Mouse (Mus musculus): ENCODE measurements around the gene Colgalt2.
"Not testable (repeated sequence)": the region's sequence is repeated elsewhere in the genome, so short reads cannot be mapped to it uniquely, and the experiment has no call there.

Gene Colgalt2

GRCm38 (mm10) chr1:152399790-152400555 lies at the start of gene Colgalt2:
Colgalt2 (plus strand) TSS chr1:152399830.
- no peak for DNase-seq (ENCODE audit: low read depth, low spot score)

DNA sequence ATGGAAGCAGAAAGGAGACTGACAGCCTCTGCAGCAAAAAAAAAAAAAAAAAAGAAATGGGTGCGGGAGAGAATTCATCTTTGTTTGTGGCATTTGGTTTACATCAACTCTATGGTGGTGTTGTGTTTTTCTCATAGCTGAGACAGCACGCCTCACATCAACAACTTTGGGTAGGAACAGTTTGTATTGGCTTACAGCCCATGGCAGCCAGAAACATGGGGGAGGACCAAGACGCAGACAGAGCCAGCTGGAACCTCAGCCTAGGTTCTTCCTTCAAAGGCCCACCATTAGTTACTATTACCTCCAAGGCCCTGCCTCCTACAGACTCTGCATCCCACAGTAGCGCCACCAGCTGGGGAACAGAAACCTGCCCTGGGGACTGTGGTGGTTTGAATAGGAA lies 42.9 kb upstream of the Colgalt2 start:
- no peak for DNase-seq (ENCODE audit: low read depth, low spot score)

GRCm38 (mm10) chr1:152368311-152369088 lies 31.1 kb upstream of the Colgalt2 start:
- DNase-seq (ENCODE audit: low read depth, low spot score): no peak

- DNase-seq (ENCODE audit: low read depth, low spot score): peak; percentile 83
Observed at GRCm38 (mm10) chr1:152369139-152369538, 30.5 kb upstream of the Colgalt2 start.

- DNase-seq (ENCODE audit: low read depth, low spot score): no peak
Observed at GRCm38 (mm10) chr1:152378311-152378710, 21.3 kb upstream of the Colgalt2 start.

DNA sequence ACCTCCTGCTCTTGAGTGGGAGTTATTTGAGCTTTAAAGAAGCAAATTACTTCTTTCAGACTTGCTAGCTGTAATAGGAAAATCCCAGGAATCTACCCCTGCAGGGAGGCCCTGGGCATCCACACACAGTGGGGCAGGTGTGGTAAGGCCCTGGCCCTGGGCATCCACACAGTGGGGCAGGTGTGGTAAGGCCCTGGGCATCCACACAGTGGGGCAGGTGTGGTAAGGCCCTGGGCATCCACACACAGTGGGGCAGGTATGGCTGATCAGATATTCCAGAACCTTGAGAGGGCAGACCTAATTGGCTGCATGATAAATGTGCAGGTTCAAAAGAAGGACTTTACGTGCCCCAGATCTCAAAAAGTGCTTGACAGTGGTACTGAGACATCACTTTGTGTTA lies 15.0 kb upstream of the Colgalt2 start:
- DNase-seq (ENCODE audit: low read depth, low spot score): no peak

DNA sequence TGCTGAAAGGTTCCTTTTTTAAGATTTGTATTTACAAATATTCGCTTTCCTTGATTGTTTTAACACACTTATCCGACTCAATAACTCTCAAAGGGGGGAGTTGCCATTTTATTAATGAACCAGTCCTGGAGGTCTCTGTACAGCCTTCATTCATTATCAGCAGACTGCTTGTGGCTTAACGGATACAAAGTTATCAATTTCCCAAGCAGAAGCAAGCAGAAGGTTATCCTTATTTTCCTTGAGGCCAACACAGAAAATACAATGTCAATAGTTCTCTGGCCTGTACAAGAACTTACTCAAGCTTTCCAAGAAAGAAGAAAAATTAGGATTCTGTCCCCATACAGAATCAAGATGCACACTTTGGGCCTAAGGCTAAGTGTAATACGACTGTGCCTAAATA lies 13.9 kb upstream of the Colgalt2 start:
- DNase-seq (ENCODE audit: low read depth, low spot score): not testable (repeated sequence)

DNA sequence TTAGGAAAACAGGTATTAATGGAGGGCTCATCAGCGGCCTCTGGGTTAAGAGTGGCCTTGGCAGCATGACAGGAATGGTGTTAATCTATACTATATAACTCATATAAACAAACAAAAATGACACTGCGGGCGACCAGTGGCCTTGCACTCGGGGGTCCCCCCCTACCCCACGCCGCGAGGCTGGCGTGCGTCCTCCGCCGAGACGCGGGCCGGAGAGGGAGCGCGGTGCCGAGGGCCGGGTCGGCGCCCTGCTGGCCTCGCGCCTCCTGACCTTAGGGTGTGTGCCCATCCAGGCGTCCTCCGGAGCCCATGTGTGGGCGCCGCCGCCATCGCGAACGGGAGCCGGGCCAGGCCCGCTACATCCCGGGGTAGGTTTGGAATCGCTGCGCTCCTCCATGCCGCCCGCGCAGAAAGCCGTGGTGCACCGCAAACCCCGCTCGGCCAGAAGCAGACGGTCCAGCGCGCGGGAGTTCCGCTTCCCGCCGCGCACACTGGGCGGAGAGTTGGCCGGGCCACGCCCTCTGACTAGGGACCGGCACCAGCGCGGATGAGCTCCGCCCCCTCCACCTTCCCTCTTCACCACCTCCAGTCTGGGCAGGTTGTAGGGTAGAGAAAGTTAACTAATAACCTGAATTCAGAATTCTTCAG lies 13.3 kb upstream of the Colgalt2 start, which contains the start of gene Tsen15:
Gene Tsen15 (minus strand): TSS at position 501 of the 648 bp plus-strand sequence.
- DNase-seq (ENCODE audit: low read depth, low spot score): peak; percentile 51

DNA sequence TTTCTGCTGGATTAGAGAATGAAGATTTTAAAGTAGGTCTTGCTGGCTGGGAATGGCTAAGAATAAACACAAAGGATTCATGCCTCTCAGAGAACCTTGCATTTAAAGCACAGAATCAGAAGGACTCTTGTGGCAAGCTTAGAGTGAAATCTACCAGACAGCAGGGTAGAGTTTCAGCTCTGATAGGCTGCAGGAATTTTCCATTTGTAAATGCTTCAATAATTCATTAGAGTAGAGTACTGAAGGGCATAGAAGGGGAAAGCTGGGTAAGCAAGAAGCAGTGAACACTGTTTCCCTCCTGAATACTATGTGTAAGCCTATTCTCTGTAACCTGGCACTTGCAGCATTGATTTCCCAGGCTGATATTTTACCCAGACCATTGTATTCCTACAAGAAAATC lies 10.4 kb upstream of the Colgalt2 start:
- no peak for DNase-seq (ENCODE audit: low read depth, low spot score)

DNA sequence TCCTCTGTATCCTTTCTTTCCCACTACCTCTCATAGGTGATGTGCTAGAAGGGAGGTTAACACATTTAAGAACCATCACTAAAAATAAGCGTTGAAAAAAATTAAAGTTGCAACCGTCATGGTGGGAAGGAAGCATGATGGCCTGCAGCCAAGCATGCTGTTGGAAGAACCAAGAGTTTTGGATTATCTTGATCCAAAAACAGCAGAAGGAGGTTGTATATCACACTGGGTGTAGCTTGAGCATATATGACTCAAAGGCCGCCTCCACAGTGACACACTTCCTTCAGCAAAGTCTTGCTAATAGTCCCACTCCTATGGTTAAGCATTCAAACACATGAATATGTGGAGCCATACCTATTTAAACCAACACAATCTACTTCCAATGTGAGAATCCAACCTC lies 5.5 kb upstream of the Colgalt2 start:
- peak; percentile 60 for DNase-seq (ENCODE audit: low read depth, low spot score)

- DNase-seq (ENCODE audit: low read depth, low spot score): no peak
Observed at GRCm38 (mm10) chr1:152394956-152395515, 4.6 kb upstream of the Colgalt2 start.

DNA sequence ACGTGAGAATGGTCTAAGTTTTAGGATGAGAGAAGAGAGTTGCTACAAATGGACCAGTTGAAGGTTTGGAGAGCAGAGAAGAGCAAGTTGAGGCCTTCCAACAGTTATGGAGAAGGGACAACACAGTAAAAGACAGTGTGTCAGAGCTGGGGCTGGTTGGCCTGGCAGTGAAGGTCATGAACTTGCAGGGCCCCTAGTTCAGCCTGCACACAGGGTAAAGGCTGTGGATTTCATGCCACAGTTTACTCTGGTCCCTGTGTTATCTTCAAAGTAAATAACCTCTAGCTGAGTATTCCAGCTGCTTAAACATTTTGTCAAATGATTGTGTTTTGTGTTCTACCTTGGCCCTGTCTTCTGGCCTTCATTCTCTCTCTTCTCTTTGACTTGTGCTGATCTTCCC lies 922 bp upstream of the Colgalt2 start:
- DNase-seq (ENCODE audit: low read depth, low spot score): no peak

DNA sequence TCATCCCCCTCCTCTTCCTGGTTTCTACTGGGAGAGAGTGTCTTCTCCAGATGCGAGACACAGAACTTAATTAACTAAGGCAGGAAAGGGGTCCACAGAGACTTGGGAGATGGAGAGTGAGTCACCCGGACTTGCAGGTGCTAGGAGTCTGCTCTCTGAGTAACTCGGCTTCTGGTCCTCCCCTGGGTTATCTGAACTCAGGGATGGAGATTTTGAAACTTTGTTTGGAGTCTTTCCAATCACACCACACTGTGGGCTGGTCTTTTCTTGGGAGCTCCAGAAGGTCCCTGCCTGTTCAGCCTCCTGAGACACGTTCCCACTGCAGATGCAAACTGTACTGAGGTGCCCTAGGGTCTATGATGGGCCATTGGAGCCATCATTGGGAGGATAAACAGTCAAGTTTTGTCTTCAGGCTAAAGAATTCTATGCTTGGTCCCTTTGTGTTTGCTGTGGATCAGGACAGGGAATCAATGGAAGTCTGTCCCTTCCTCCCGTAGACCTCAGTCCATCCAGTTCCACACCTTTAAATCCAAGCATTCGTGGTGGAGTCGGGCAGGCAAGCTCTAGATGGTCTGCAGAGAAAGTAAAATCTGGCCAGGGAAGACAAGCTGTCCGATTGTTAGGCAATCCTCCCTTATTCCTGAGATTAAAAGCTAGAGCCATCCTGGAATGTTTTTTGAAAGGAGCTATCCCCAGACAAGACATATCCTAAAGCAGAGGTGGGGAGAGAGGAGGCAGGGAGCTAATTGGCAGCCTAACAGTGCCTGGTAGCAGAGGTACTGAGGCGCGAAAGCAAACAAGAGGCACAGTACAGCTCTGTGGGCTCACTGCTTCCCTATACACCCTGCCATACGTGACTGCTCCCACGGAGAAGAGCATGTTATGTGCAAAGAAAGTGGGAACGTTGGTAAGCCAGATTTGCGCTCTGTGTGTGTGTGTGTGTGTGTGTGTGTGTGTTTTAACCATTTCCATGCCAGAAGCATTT lies 1.2 kb downstream of the Colgalt2 start:
- peak; percentile 45 for DNase-seq (ENCODE audit: low read depth, low spot score)

DNA sequence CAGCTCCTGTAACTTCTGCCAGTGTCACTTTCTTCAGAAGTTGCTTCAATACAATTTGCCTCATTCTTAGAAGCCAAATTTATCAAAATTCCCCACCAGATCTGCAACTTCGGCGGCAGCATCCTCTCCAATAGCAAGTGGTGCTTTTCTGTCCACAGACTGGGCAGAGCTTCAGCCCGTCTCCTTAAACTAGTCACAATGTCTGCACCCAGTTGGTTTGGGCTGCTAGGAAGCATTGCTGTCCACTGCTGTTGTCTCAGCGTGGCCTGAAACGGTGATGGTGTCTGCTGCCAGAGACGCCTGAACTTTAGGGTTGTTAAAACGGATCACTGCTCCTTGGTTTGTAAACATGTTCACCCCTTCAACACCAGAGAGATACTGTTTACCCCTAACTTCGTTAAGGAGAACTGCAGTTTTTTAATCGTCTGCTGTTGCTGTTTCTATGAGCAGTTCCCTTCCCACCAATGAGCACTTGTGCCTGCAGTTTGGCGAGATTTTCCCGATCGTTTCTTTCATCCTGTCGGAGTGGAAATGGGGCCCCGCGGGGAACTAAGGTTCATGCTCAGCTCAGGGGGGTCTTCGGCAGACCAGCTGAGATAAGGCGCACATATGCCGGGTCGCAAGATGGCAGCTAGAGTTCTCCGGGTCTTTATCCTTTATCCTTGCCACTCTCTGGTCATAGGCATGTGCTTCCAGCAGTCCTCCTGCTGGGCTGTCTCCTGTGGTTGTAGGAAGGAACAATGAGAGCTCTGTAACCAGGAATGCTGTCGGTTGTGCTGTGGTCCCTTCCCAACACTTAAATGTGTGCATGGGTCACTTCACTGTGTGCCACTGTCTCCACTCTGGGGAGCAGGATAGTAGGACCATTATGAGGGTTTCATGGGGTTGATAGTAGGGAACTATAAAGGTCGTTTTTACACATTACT lies 7.7 kb downstream of the Colgalt2 start:
- DNase-seq (ENCODE audit: low read depth, low spot score): no peak

DNA sequence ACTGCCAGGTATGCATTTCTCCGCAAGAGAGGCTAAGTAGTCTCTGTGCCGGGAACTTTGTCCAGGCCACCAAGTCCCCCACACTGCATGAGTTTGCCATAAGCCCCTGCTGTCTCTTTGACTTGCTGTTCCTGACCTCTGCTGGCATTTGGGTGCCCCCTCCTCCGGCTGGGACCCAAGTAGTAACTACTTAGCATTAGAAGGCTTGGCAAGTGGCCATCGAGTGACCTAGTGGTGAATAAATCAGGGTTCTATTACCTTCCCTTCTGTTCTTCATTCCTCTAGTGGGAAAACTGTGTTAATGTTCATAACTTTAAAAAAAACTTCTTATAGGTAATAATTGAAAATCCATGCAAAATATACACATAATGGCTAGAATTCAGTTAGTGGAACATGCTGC lies 9.7 kb downstream of the Colgalt2 start:
- DNase-seq (ENCODE audit: low read depth, low spot score): no peak

- DNase-seq (ENCODE audit: low read depth, low spot score): no peak
Observed at GRCm38 (mm10) chr1:152410657-152411056, 11.0 kb downstream of the Colgalt2 start.

- DNase-seq (ENCODE audit: low read depth, low spot score): no peak
Observed at GRCm38 (mm10) chr1:152413116-152413515, 13.5 kb downstream of the Colgalt2 start.

DNA sequence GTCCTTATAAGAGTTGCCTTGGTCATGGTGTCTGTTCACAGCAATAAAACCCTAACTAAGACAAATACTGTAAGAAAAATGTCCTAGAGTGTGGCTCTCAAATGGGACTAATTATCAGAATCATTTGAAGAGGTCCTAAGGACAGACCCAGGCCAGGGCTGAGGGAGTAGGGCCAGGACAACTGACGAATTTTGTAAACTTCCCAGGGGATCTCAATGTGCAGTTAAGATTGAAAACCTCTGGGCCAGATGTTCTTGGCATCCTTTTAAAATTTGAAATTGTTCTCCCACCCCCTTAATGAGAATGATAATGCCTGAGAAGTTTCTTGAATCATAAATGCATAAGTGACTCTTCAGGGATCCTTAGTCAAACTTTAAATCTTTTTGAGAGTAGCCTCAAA lies 14.3 kb downstream of the Colgalt2 start:
- DNase-seq (ENCODE audit: low read depth, low spot score): no peak

DNA sequence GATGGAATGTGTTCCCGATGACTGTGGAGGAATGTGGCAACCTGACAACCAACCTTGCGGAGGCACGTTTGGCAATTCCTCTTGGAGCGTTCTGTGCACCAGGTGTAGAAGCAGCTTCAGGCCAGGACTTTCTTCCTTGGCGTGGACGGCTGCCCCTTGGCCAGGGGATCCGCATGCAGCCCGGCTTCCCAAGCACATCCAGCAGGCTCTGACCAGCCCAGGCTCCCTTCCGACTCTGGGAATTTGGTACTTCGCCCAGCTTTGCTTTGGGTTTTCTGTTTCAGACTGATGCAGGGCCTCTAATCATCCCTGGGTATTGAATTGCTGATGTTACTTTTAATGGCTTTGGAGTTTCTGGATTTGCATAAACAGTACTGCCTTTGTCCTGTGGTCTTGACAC lies 14.8 kb downstream of the Colgalt2 start:
- no peak for DNase-seq (ENCODE audit: low read depth, low spot score)

Measured in telencephalon, adult 2 months (tissue).